Mouse (Mus musculus): ENCODE data around the gene Pfdn6. TPM values are rescaled to one million over a fixed set of nuclear protein-coding genes. Genes with fewer than 3 reads are reported as not detected.
A peak's percentile ranks its signal among the peaks of the same experiment; 100 is the strongest.

Gene Pfdn6
- total RNA-seq, 2 experiments from 2014 or later = 89.2 to 96.1 TPM

DNA sequence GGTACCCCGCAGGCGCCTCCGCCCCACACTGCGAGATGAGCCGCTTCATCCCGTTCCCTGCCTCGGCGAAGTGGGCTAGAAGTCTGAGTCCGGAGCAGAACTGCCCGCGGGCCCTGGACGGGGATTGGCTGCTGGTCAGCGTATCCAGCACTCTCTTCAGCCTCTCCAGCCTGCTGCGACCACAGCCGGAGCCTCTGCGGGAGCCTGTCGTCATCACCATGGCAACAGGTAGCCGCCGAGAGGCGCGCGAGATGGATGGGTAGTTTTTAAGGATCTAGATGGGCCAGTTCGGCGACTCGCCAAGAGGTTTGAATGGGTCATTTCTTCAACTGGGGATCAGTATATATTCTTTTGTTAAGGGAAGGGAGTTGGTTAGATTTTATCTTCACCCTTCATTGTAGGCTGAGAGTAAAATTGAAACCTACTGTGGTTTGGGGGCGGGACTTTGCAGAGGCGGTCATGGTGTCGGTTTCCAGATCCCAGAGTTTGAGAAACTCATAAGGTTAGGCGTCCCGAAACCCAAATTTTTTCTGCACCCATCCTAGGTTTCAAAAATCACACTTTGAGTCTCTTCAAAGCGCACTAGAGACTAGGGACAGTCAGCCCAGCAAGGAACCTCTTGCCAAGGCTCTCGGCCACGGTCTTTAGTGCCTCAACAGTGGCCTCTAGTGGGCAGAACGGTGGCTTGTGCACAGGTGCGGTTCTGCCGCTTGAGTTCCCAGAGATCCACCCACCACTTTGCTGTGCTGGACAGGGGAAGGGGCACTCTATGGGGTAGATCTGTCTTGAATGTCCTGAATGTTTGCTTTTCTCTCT lies 19.7 kb downstream of the Pfdn6 start:
- DNase-seq (ENCODE audit: extremely low spot score in 1 of 2, low spot score in 2 of 2) = peak in 1 of 2 experiments; percentile 89
- intact Hi-C loops (cut with DNase I) = no loop called here

DNA sequence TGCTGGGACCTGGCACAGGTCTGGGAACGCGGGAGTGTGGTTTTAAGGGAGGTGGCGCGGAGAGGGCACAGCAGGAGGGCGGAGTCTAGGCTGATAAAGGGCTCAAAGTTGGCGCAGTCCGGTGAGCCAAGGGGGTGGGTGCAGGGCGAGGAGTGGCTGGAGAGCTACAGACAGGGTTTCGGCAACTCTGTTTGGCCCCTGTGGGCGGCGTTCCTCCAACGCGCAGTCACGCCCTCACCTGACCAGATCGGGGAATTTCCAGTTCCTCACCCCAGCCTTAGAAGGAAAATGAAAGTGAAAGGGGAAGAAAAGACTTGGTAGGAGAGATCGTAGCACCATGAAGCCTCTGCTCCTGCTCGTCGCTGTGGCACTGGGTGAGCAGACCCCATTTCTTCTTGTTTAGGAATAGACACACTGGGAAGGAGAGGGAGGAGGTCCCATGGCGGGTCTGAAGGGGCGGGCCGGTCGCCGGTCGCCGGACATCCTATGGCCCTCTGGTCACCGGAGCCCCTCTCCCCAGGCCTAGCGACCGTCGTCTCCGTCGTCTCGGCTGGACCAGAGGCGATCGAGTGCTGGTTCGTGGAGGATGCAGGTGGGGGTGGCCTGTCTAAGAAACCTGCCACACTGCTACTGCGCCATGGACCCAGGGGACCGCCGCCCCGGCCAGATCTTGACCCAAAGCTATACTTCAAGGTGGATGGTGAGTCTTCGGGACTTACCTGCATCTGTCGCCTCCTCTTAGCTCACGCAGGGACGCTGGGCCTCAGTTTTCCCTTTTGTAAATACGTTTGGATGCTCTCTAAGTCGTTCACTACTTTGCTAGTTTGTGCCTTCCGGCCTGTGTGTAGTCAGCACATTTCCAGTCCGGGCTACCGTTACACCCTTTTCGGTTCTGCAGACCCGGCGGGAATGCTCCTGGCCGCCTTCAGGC lies 20.5 kb downstream of the Pfdn6 start:
- intact Hi-C loops (cut with DNase I) = no loop called here
- DNase-seq (ENCODE audit: extremely low spot score in 1 of 2, low spot score in 2 of 2) = peak in 1 of 2 experiments; percentile 77

DNA sequence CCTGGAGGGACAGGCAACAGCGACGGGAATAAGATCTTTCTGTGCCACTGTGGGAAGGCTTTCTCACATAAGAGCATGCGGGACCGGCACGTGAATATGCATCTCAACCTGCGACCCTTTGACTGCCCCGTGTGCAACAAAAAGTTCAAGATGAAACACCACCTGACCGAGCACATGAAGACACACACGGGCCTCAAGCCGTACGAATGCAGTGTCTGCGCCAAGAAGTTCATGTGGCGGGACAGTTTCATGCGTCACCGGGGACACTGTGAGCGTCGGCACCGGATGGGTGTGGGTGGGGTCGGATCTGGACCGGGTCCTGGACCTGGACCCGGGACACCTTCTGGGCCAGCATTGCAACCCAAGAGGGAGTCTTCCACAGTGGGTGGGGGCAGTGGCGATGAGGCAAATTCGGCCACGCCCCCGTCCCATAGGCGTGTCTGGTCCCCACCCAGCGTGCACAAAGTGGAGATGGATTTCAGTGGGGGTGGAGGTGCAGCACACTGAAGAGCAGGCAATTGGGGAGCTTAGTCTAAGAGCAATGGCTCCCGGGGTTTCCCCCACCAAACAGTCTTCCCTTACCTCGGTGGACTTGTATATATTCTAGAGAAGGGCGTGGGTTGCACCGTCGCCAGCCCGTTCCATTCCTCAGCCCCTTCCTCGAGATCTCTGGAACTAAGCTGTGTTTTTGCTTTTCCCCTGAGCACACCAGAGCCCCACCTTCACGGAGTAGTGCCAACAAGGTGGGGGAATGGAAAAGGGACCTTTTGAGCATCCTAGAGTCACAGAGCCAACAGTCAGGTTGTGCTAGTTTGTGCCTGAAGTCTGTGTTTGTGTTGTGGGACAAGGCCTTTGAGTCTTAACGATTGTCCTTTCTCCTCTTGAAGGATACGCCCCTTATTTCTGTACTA lies 21.6 kb downstream of the Pfdn6 start:
- DNase-seq (ENCODE audit: extremely low spot score in 1 of 2, low spot score in 2 of 2) = no peak
- intact Hi-C loops (cut with DNase I) = no loop called here

- DNase-seq (ENCODE audit: extremely low spot score in 1 of 2, low spot score in 2 of 2) = no peak
- intact Hi-C loops (cut with DNase I) = no loop called here
Observed at GRCm38 (mm10) chr17:33917656-33918292, 22.4 kb downstream of the Pfdn6 start.

DNA sequence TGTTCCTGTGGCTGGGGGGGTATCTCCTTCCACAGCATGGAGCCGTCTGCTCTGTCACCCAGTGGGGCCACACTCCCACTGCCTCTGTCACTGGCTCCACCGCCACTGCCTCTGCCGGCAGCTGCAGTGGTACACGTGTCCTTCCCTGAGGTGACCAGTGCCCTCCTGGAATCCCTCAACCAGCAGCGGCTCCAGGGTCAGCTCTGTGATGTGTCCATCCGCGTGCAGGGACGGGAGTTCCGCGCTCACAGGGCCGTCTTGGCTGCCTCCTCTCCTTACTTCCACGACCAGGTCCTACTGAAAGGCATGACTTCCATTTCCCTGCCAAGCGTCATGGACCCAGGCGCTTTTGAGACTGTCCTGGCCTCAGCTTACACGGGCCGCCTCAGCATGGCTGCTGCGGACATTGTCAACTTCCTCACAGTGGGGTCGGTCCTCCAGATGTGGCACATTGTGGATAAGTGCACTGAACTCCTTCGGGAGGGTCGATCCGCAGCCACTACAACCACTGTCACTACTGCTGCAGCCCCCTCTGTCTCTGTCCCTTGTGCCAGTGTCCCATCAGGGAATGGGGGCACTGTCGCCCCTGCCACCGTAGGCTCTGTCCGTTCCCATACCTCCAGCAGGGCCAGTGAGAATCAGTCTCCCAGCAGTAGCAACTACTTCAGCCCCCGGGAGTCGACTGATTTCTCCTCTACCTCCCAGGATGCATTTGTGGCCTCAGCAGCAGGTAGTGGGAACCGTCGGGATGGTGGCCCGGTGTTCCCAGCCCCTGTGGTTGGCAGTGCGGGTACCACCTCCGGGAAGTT lies 23.1 kb downstream of the Pfdn6 start:
- no peak for DNase-seq (ENCODE audit: extremely low spot score in 1 of 2, low spot score in 2 of 2)
- intact Hi-C loops (cut with DNase I) = no loop called here

- no peak for DNase-seq (ENCODE audit: extremely low spot score in 1 of 2, low spot score in 2 of 2)
Observed at GRCm38 (mm10) chr17:33916294-33916693, 23.8 kb downstream of the Pfdn6 start.

GRCm38 (mm10) chr17:33915671-33916250 lies 24.4 kb downstream of the Pfdn6 start, which contains the start of the genes Tapbp and Zbtb22:
Gene Tapbp, plus strand, starts transcription at chr17:33915899.
Gene Zbtb22, plus strand, starts transcription at chr17:33915904.
- intact Hi-C loops (cut with DNase I) = no loop called here
- peak; percentile 96 to 98 for DNase-seq (ENCODE audit: extremely low spot score in 1 of 2, low spot score in 2 of 2)

More at GRCm38 (mm10) chr17:33916294-33916693, 23.8 kb downstream of the Pfdn6 start:
- intact Hi-C loops (cut with DNase I) = no loop called here

DNA sequence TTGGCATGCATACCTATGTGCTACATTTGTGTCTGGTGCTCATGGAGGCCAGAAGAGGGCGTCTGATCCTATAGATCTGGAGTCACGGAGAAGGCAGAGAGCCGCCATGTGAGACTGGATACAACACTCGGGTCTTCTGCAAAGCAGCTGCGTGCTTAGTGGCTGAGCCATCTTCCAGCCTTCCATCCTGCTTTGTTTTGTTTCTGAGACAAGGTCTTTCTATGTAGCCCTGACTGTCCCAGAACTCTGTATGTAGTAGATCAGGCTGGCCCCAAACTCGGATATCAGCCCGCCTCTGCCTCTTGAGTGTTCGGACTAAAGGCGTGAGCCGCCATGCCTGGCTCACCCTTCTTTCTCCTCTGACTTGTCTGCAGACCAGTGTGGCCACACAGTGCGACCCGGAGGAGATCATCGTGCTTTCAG lies 25.2 kb downstream of the Pfdn6 start:
- intact Hi-C loops (cut with DNase I) = no loop called here
- DNase-seq (ENCODE audit: extremely low spot score in 1 of 2, low spot score in 2 of 2) = no peak

- DNase-seq (ENCODE audit: extremely low spot score in 1 of 2, low spot score in 2 of 2) = no peak
- intact Hi-C loops (cut with DNase I) = no loop called here
Observed at GRCm38 (mm10) chr17:33913905-33914304, 26.2 kb downstream of the Pfdn6 start.

DNA sequence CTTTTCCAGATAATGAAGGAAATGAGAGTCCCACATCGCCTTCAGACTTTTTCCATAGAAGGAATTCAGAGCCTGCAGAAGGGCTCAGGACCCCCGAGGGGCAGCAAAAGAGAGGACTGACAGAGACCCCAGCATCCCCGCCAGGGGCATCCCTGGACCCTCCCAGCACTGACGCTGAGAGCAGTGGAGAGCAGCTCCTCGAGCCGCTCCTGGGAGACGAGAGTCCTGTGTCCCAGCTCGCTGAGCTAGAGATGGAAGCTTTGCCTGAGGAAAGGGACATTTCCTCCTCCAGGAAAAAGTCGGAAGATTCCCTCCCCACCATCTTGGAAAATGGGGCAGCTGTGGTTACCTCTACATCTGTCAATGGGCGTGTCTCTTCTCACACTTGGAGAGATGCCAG lies 26.9 kb downstream of the Pfdn6 start:
- intact Hi-C loops (cut with DNase I) = no loop called here
- DNase-seq (ENCODE audit: extremely low spot score in 1 of 2, low spot score in 2 of 2) = no peak

- peak in 1 of 2 experiments; percentile 45 for DNase-seq (ENCODE audit: extremely low spot score in 1 of 2, low spot score in 2 of 2)
- intact Hi-C loops (cut with DNase I) = no loop called here
Observed at GRCm38 (mm10) chr17:33911813-33912414, 28.2 kb downstream of the Pfdn6 start.

- DNase-seq (ENCODE audit: extremely low spot score in 1 of 2, low spot score in 2 of 2) = peak in 1 of 2 experiments; percentile 32
- intact Hi-C loops (cut with DNase I) = no loop called here
Observed at GRCm38 (mm10) chr17:33911052-33911812, 28.9 kb downstream of the Pfdn6 start.

DNA sequence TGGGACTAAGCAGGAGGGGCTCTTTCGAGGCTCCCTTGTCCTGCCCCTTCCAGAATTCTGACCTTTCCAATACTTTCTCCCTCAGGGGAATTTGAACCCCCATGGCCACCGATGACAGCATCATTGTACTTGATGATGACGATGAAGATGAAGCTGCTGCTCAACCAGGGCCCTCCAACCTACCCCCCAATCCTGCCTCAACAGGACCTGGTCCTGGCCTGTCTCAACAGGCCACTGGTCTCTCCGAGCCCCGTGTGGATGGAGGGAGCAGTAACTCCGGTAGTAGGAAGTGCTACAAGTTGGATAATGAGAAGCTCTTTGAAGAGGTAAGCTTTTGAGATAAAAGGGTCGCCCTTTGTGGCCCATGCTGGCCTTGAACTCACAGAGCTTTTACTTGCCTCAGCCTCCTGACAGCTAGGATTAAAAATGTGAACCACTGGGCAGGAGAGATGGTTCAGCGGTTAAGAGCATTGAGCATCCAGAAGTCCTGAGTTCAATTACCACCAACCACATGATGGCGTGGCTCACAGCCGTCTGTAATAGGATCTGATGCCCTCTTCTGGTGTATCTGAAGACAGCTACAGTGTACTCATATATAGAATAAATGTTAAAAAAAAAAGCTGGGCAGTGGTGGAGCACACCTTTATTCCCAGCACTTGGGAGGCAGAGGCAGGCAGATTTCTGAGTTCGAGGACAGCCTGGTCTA lies 29.6 kb downstream of the Pfdn6 start:
- intact Hi-C loops (cut with DNase I) = no loop called here
- DNase-seq (ENCODE audit: extremely low spot score in 1 of 2, low spot score in 2 of 2) = no peak

- intact Hi-C loops (cut with DNase I) = no loop called here
- DNase-seq (ENCODE audit: extremely low spot score in 1 of 2, low spot score in 2 of 2) = peak in 1 of 2 experiments; percentile 56
Observed at GRCm38 (mm10) chr17:33909869-33910250, 30.3 kb downstream of the Pfdn6 start.

DNA sequence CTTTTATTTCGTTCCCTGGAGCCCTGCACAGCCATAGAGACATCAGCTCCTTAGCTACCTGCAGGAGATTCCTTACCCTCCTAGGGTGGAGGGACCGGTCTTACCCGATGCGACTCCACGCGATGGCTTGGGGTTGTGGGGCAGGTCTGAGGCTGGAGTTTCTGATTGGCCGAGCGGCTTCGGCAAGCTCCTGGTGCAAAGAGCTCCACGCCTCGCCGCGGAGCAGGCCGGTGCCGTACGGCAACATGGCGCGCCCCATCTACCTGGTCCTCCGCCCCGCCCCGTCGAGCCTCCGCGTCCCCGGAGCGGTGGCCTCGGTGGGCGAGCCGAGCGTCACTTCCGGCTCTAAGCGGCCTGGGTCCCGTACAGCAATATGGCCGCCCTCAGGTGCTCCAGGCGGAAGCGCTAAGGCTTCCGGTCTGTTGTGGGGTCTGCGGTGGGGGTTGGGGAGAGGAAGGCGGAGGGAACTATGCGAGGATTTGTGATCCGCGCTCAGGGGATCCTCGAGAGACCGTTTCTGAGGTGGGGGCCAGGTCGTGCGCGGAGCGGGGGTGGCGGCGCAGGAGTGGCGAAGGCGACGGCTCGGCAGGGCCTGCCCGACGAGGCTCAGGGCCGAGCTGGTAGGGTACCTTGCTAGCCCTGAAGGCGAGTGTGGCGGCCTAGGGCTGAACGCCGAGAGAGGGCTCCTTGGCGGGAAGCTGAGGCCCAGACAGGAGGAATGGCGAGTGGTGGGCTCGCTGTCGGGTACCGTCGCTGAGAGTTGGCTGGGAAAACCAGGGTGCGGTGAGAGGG lies 30.9 kb downstream of the Pfdn6 start, which contains the start of gene Daxx:
Gene Daxx (plus strand): TSS at position 338 of the 792 bp plus-strand sequence.
- DNase-seq (ENCODE audit: extremely low spot score in 1 of 2, low spot score in 2 of 2) = peak; percentile 97 to 99
- intact Hi-C loops (cut with DNase I) = no loop called here
